Mouse (Mus musculus) ES-E14 (cell line): ENCODE data around the gene Upk2.

Experiments
- CHD2 ChIP-seq: IDR thresholded peaks from 2 replicates; pipeline ENCODE4 v1.6.1; 2014; ENCODE audit warnings: mild to moderate bottlenecking, low read depth, low read length, inconsistent platforms
- HCFC1 ChIP-seq: IDR thresholded peaks from 2 replicates; pipeline ENCODE4 v1.6.1; 2012; ENCODE audit warnings: low read length, inconsistent platforms, borderline replicate concordance; ENCODE audit not compliant: insufficient read depth
- MAFK ChIP-seq: IDR thresholded peaks from 2 replicates; pipeline ENCODE4 v1.6.1; 2014; ENCODE audit warnings: mild to moderate bottlenecking, low read depth, low read length, inconsistent platforms; ENCODE audit not compliant: insufficient read depth
- ZC3H11A ChIP-seq: IDR thresholded peaks from 2 replicates; pipeline ENCODE4 v1.6.1; 2012; ENCODE audit warnings: low read depth, mild to moderate bottlenecking, inconsistent platforms, low read length, borderline replicate concordance
- ZNF384 ChIP-seq: IDR thresholded peaks from 2 replicates; pipeline ENCODE4 v1.6.1; 2012; ENCODE audit warnings: low read depth, low read length, inconsistent platforms

DNA sequence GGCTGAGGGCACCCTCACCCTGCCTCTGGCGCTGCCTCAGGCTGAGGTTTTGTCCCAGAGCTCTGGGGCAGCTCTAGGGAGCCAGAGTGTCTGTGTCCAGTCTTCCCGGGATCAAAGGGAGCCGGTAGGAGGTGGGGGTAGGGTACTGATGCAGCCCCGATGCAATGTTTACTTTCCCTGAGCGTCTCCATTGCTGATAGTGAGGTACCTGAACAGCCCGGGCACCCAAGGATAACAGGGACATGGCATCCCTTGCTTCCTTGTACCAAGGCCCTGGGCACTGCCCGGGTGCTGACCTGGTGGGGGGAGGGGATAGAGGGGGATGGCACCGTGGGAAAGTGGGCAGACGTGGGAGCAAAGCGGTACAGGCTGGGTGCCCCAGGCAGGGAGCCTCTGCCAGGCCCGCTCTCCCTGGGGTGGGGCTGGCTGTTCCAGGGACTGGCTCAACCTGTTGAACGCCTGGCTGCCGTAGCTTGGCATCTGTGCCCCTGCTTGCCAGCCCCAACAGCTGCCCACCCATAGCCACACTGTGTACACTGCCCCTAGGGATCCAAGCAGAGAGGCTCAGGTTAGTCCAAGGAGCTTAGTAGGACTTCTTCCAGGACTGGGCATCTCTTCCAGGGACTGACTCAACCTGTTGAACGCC is 30.9 kb upstream of the Upk2 start:
- TF ChIP-seq HCFC1: no peak
- no peak for TF ChIP-seq ZC3H11A
- no peak for TF ChIP-seq MAFK
- no peak for TF ChIP-seq ZNF384
- TF ChIP-seq CHD2: no peak
